Mouse (Mus musculus): ENCODE data around the gene A830031A19Rik. TPM values are rescaled to one million over a fixed set of nuclear protein-coding genes. Genes with fewer than 3 reads are reported as not detected.

A830031A19Rik gene
- total RNA-seq, 2 experiments from 2014 or later: not detected

- intact Hi-C loops (cut with DNase I): no loop called here
- DNase-seq: no peak
These were observed 58.1 kb downstream of the A830031A19Rik start for GRCm38 (mm10) chr11:24016647-24017179.

- intact Hi-C loops (cut with DNase I): no loop called here
- no peak for DNase-seq
These were observed 58.8 kb downstream of the A830031A19Rik start for GRCm38 (mm10) chr11:24016049-24016448.

- intact Hi-C loops (cut with DNase I): no loop called here
- DNase-seq: no peak
These were observed 60.2 kb downstream of the A830031A19Rik start for GRCm38 (mm10) chr11:24014642-24015041.

GRCm38 (mm10) chr11:24012301-24012700, 62.6 kb downstream of the A830031A19Rik start:
- DNase-seq: no peak
- intact Hi-C loops (cut with DNase I): no loop called here

GRCm38 (mm10) chr11:24008976-24009375, 65.9 kb downstream of the A830031A19Rik start:
- intact Hi-C loops (cut with DNase I): no loop called here
- DNase-seq: no peak

- intact Hi-C loops (cut with DNase I): no loop called here
- DNase-seq: peak in 1 of 2 experiments; percentile 14
These were observed 66.6 kb downstream of the A830031A19Rik start for GRCm38 (mm10) chr11:24008244-24008643.

- intact Hi-C loops (cut with DNase I): no loop called here
- peak; percentile 4 for DNase-seq
These were observed 69.3 kb downstream of the A830031A19Rik start for GRCm38 (mm10) chr11:24005445-24006156.

GRCm38 (mm10) chr11:24000675-24001074, 74.2 kb downstream of the A830031A19Rik start:
- no peak for DNase-seq
- intact Hi-C loops (cut with DNase I): no loop called here

Small RNA genes lying within 50 kb of the gene (microRNA-seq; reads per million reads assigned to microRNA genes)
- 0 reads per million in 2 experiments for gene Gm44381

Other genes with a start within 250 kb of the A830031A19Rik start
- gene Papolg, start 179.8 kb downstream of the A830031A19Rik start, total RNA-seq (2021): 1 to 10 TPM; 8.1 to 8.2 TPM
- 1 to 10 TPM; 4.1 to 5.0 TPM for gene Bcl11a, start 3.0 kb upstream of the A830031A19Rik start, total RNA-seq (2021)